Mouse (Mus musculus) E14TG2a.4 (cell line): ENCODE measurements at regions not wholly inside any gene's neighbourhood (a gene's known extent, or its start where the extent isn't known, plus 50 kb on each side); places are given as distances from the start of the nearest gene placed in this dataset.
"Not testable (repeated sequence)": the region's sequence is repeated elsewhere in the genome, so short reads cannot be mapped to it uniquely, and the experiment has no call there.

ENCODE experiments used
- H3K27me3 ChIP-seq: 2 replicates; pipeline ENCODE4 v1.6.1; 2014; ENCODE audit warnings: low read length, control low read depth; ENCODE audit not compliant: insufficient read depth
- H3K36me3 ChIP-seq: 2 replicates; pipeline ENCODE4 v1.6.1; 2014; ENCODE audit warnings: low read length, control low read depth; ENCODE audit not compliant: insufficient read depth
- H3K4me1 ChIP-seq: replicated peaks from 2 replicates; pipeline ENCODE4 v1.6.1; 2014; ENCODE audit warnings: low read depth, low read length, control low read depth
- H3K4me3 ChIP-seq: replicated peaks from 2 replicates; pipeline ENCODE4 v1.5.1; 2014; ENCODE audit warnings: mild to moderate bottlenecking, low read length
- H3K9me3 ChIP-seq: 2 replicates; pipeline ENCODE4 v1.6.1; 2014; ENCODE audit warnings: low read length, control low read depth
- CTCF ChIP-seq: conservative IDR thresholded peaks from 2 replicates; pipeline ENCODE4 v1.5.1; 2014; ENCODE audit warnings: low read length
- NANOG ChIP-seq: IDR thresholded peaks from 2 replicates; pipeline ENCODE4 v1.6.1; 2014; ENCODE audit warnings: borderline replicate concordance, low read length, mixed read lengths
- POU5F1 ChIP-seq: IDR thresholded peaks from 2 replicates; pipeline ENCODE4 v1.6.1; 2014; ENCODE audit warnings: low read length, borderline replicate concordance

DNA sequence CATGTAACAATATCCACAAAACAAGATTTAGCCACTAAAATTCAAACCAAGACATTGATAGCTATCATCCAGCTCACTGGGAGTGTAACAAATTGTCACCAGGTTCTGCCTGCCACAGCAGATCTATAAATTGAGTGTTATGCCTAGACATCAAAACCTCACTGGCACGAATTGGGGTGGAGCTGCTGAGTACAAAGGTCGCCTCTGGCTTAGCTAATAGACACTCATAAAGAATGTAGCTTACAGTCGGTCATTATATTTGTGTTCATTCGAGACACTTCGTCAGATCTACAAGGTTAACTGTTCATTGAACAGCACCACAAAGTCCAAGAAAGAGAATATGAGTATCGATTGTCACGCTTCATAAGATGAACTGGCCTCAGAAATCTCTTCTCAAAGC is 1121.3 kb downstream of the Galc start:
- TF ChIP-seq NANOG = no peak
- no peak for TF ChIP-seq CTCF
- TF ChIP-seq POU5F1 = no peak
- Histone ChIP-seq H3K9me3 (no peaks in the 10 kb centered on the region), H3K36me3 (no peaks in the 10 kb centered on the region), H3K4me3 (no peak overlapping the region), H3K27me3 (no peaks in the 10 kb centered on the region), H3K4me1 (no peaks in the 10 kb centered on the region)

DNA sequence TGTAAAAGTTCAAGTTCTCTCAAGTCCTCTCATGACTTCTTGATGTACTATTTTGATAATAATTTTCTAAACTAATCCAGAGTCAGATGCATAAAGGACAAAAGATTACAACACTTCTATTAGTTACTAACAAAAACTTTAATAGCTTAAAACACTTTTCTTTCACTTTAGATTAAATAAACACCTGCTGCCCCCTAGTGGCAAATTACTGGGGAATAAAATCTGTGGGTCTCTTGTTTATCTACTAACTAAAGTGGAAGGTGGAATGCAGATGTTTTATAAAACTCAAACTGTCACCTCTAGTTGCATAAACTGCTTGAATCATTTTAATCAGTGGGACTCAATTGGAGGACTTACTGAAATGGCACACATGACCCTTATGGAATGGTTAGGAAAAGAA is 1129.0 kb downstream of the Galc start:
- Histone ChIP-seq H3K36me3 (no peaks in the 10 kb centered on the region), H3K9me3 (no peaks in the 10 kb centered on the region), H3K4me3 (no peak overlapping the region), H3K27me3 (no peaks in the 10 kb centered on the region), H3K4me1 (no peaks in the 10 kb centered on the region)
- no peak for TF ChIP-seq NANOG
- TF ChIP-seq CTCF = peak; percentile 60

DNA sequence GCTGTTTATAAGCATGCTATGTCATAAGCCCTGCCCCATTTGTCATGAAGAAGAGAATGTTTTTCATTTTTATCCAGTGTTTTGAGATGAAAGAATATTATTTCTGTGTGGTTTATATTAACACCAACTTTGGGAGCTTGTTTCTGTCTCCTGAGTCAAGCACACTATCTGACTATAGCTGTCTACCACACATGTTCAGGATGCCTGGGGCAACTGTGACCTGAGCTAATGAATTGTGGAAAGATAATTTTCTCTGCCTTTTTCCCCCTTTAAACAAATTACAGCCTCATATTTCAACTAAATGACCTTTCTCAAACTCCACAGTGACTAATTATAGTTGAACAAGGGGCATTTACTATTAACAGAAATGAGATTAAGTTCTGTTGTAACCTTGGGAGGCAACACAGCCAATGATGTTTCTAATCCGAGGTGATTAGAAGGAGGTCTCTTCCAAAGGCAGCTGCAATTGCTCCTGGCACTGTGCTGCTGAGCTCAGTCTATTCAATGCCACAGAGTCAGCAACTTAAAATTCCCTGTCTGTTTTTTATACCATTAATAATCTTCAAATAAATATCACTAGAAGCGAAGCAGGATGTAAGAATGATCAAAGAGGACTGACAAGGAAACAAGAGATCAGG is 1168.6 kb downstream of the Galc start:
- no peaks in the 10 kb centered on the region for H3K9me3 ChIP-seq
- H3K27me3 ChIP-seq = no peaks in the 10 kb centered on the region
- no peaks in the 10 kb centered on the region for H3K36me3 ChIP-seq
- TF ChIP-seq NANOG (no peak), CTCF (no peak), POU5F1 (no peak)
- no peaks in the 10 kb centered on the region for H3K4me1 ChIP-seq
- H3K4me3 ChIP-seq = no peak overlapping the region

- H3K4me1 ChIP-seq, H3K9me3 ChIP-seq, H3K4me3 ChIP-seq, H3K27me3 ChIP-seq, H3K36me3 ChIP-seq: not testable (repeated sequence)
These were observed 1197.8 kb downstream of the Galc start for GRCm38 (mm10) chr12:97061352-97061895.

DNA sequence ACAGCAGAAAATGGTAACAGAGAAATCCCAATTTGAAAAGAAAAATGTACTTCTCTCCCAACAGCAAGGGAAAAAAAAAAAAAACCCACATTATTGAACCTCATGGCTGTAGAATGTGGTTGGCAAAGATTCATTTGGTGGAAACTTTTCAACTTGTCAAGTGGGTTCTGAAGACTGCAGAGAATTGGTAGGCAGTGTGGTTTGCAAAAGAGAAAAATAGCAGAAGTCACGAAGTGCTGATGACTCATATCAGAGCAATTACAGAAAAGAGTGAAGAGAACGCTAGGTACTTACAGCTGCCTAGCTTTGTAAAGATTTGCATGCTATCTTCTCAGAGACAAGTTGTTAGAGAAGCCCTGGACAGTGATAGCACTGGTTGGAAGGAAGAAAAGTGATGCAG is 1211.6 kb downstream of the Galc start:
- no peaks in the 10 kb centered on the region for H3K36me3 ChIP-seq
- no peaks in the 10 kb centered on the region for H3K27me3 ChIP-seq
- no peaks in the 10 kb centered on the region for H3K9me3 ChIP-seq
- no peak for TF ChIP-seq POU5F1
- TF ChIP-seq CTCF = no peak
- no peak for TF ChIP-seq NANOG
- H3K4me1 ChIP-seq = no peaks in the 10 kb centered on the region
- H3K4me3 ChIP-seq = no peak overlapping the region
